Mouse (Mus musculus) activated CD4-positive, CD25-positive, alpha-beta regulatory T cell, adult 4 months (primary cell): ENCODE measurements around the gene Isoc2a. TPM values are rescaled to one million over a fixed set of nuclear protein-coding genes. Genes with fewer than 3 reads are reported as not detected.

Experiments
- ATAC-seq: one replicate; pipeline ENCODE4 v1.8.0; 2017
- polyA plus RNA-seq, 2 experiments: library from polyadenylated mRNA; unstranded; fragments of 100-300 nt; shearing (Covaris generic); gene quantifications; one replicate each; pipeline ENCODE4 v1.2.1; 2017

Gene Isoc2a
- polyA plus RNA-seq, 2 experiments from 2014 or later, result 0.20 to 0.69 TPM

GRCm38 (mm10) chr7:4919971-4920370, 43.0 kb downstream of the Isoc2a start:
- ATAC-seq, result no peak

GRCm38 (mm10) chr7:4920496-4920895, 43.5 kb downstream of the Isoc2a start:
- ATAC-seq, result no peak

GRCm38 (mm10) chr7:4920976-4921823, 44.2 kb downstream of the Isoc2a start:
- no peak for ATAC-seq

GRCm38 (mm10) chr7:4921824-4922482, 45.0 kb downstream of the Isoc2a start, which contains the start of gene Nat14:
TSS of gene Nat14 (plus strand) at chr7:4922028.
- no peak for ATAC-seq

- ATAC-seq, result peak; percentile 74
These were observed 45.6 kb downstream of the Isoc2a start for GRCm38 (mm10) chr7:4922508-4922907.

GRCm38 (mm10) chr7:4922931-4923565, 46.1 kb downstream of the Isoc2a start:
- no peak for ATAC-seq

- no peak for ATAC-seq
These were observed 46.8 kb downstream of the Isoc2a start for GRCm38 (mm10) chr7:4923586-4924364.

- no peak for ATAC-seq
These were observed 47.5 kb downstream of the Isoc2a start for GRCm38 (mm10) chr7:4924483-4924882.

GRCm38 (mm10) chr7:4924891-4925301, 47.9 kb downstream of the Isoc2a start:
- no peak for ATAC-seq

- no peak for ATAC-seq
These were observed 48.8 kb downstream of the Isoc2a start, which contains the start of gene Ssc5d for GRCm38 (mm10) chr7:4925441-4926381. TSS of gene Ssc5d (plus strand) at chr7:4925785.

- no peak for ATAC-seq
These were observed 49.9 kb downstream of the Isoc2a start for GRCm38 (mm10) chr7:4926849-4927248.

- no peak for ATAC-seq
These were observed 50.8 kb downstream of the Isoc2a start for GRCm38 (mm10) chr7:4927711-4928110.

- no peak for ATAC-seq
These were observed 51.4 kb downstream of the Isoc2a start for GRCm38 (mm10) chr7:4928323-4928722.

- ATAC-seq, result no peak
These were observed 56.1 kb downstream of the Isoc2a start for GRCm38 (mm10) chr7:4933103-4933502.

- ATAC-seq, result no peak
These were observed 57.4 kb downstream of the Isoc2a start for GRCm38 (mm10) chr7:4934160-4934914.

GRCm38 (mm10) chr7:4936832-4937231, 59.9 kb downstream of the Isoc2a start:
- ATAC-seq, result no peak

- ATAC-seq, result no peak
These were observed 60.4 kb downstream of the Isoc2a start for GRCm38 (mm10) chr7:4937392-4937791.

- ATAC-seq, result peak; percentile 38
These were observed 61.5 kb downstream of the Isoc2a start for GRCm38 (mm10) chr7:4938456-4938855.

- ATAC-seq, result peak; percentile 45
These were observed 63.1 kb downstream of the Isoc2a start for GRCm38 (mm10) chr7:4940068-4940479.

- no peak for ATAC-seq
These were observed 65.7 kb downstream of the Isoc2a start for GRCm38 (mm10) chr7:4942673-4943072.
